Mouse (Mus musculus): Measurements from ENCODE around the gene Pir.

The Pir gene

GRCm38 (mm10) chrX:164338591-164338990 is 69.4 kb downstream of the Pir start:
- in situ Hi-C loops (cut with MboI, MseI): no loop called here

GRCm38 (mm10) chrX:164345359-164345938 is 76.3 kb downstream of the Pir start:
- in situ Hi-C loops (cut with MboI, MseI): no loop called here

GRCm38 (mm10) chrX:164348937-164349336 is 79.8 kb downstream of the Pir start:
- in situ Hi-C loops (cut with MboI, MseI): no loop called here

GRCm38 (mm10) chrX:164365153-164365865 is 96.1 kb downstream of the Pir start:
- in situ Hi-C loops (cut with MboI, MseI): no loop called here

- in situ Hi-C loops (cut with MboI, MseI): no loop called here
These were observed 101.4 kb downstream of the Pir start for GRCm38 (mm10) chrX:164370576-164370975.

GRCm38 (mm10) chrX:164373081-164373480 is 103.9 kb downstream of the Pir start, which contains the start of gene Vegfd:
Gene Vegfd, plus strand, starts transcription at chrX:164373378.
- in situ Hi-C loops (cut with MboI, MseI): no loop called here

GRCm38 (mm10) chrX:164374586-164374985 is 105.4 kb downstream of the Pir start:
- in situ Hi-C loops (cut with MboI, MseI): no loop called here

- in situ Hi-C loops (cut with MboI, MseI): no loop called here
These were observed 110.5 kb downstream of the Pir start for GRCm38 (mm10) chrX:164379721-164380120.

- in situ Hi-C loops (cut with MboI, MseI): no loop called here
These were observed 112.6 kb downstream of the Pir start for GRCm38 (mm10) chrX:164381618-164382408.

- in situ Hi-C loops (cut with MboI, MseI): loop anchor here (10.0 kb wide), 1 partner anchor 209 kb away; no protein-coding TSS in a partner anchor
These were observed 124.9 kb downstream of the Pir start for GRCm38 (mm10) chrX:164394091-164394490.

- in situ Hi-C loops (cut with MboI, MseI): loop anchor here (10.0 kb wide), 1 partner anchor 214 kb away; no protein-coding TSS in a partner anchor
These were observed 129.3 kb downstream of the Pir start for GRCm38 (mm10) chrX:164398456-164398855.

- in situ Hi-C loops (cut with MboI, MseI): loop anchor here (25.0 kb wide), 1 partner anchor 443 kb away; the partner anchor contains the start of gene Zrsr2
These were observed 136.0 kb downstream of the Pir start for GRCm38 (mm10) chrX:164405080-164405649.

- in situ Hi-C loops (cut with MboI, MseI): loop anchor here (25.0 kb wide), 1 partner anchor 444 kb away; the partner anchor contains the start of gene Zrsr2
These were observed 137.2 kb downstream of the Pir start for GRCm38 (mm10) chrX:164406133-164407022.

- in situ Hi-C loops (cut with MboI, MseI): loop anchor here (25.0 kb wide), 1 partner anchor 446 kb away; the partner anchor contains the start of gene Zrsr2
These were observed 139.2 kb downstream of the Pir start for GRCm38 (mm10) chrX:164408301-164408927.

- in situ Hi-C loops (cut with MboI, MseI): loop anchor here (25.0 kb wide), 1 partner anchor 448 kb away; the partner anchor contains the start of gene Zrsr2
These were observed 141.4 kb downstream of the Pir start for GRCm38 (mm10) chrX:164410562-164410961.

GRCm38 (mm10) chrX:164416803-164417202 is 147.6 kb downstream of the Pir start:
- in situ Hi-C loops (cut with MboI, MseI): loop anchor here (5.0 to 25.0 kb wide), 2 partner anchors 325 to 455 kb away; partner anchors contain the start of gene Zrsr2

GRCm38 (mm10) chrX:164418008-164418407 is 148.8 kb downstream of the Pir start:
- in situ Hi-C loops (cut with MboI, MseI): loop anchor here (5.0 to 25.0 kb wide), 2 partner anchors 326 to 456 kb away; partner anchors contain the start of gene Zrsr2

- in situ Hi-C loops (cut with MboI, MseI): loop anchor here (5.0 to 25.0 kb wide), 2 partner anchors 327 to 457 kb away; partner anchors contain the start of gene Zrsr2
These were observed 150.3 kb downstream of the Pir start, which contains the start of gene Piga for GRCm38 (mm10) chrX:164419471-164419939. Gene Piga, plus strand, starts transcription at chrX:164419787.

GRCm38 (mm10) chrX:164419955-164420354 is 150.8 kb downstream of the Pir start:
- in situ Hi-C loops (cut with MboI, MseI): loop anchor here (5.0 to 25.0 kb wide), 2 partner anchors 328 to 458 kb away; partner anchors contain the start of gene Zrsr2

Data from regulatory T cell (primary cell).